Mouse (Mus musculus) heart, adult 2 months (tissue): ENCODE measurements at regions not wholly inside any gene's neighbourhood (a gene's known extent, or its start where the extent isn't known, plus 50 kb on each side); places are given as distances from the start of the nearest gene placed in this dataset.

ENCODE experiments used
- CTCF ChIP-seq: fragments of 200-600 bp; IDR thresholded peaks from 2 replicates; pipeline ENCODE4 v1.8.1; 2022; ENCODE audit warnings: antibody characterized with exemption, mild to moderate bottlenecking, moderate library complexity
- EP300 ChIP-seq: fragments of 200-500 bp; IDR thresholded peaks from 2 replicates; pipeline ENCODE4 v1.6.1; 2011; ENCODE audit warnings: low read depth, low read length, control low read depth; ENCODE audit not compliant: insufficient read depth
- POLR2A ChIP-seq: fragments of 200-500 bp; IDR thresholded peaks from 2 replicates; pipeline ENCODE4 v1.6.1; 2011; ENCODE audit warnings: mild to moderate bottlenecking, low read depth, low read length, control low read depth; ENCODE audit not compliant: insufficient read depth

DNA sequence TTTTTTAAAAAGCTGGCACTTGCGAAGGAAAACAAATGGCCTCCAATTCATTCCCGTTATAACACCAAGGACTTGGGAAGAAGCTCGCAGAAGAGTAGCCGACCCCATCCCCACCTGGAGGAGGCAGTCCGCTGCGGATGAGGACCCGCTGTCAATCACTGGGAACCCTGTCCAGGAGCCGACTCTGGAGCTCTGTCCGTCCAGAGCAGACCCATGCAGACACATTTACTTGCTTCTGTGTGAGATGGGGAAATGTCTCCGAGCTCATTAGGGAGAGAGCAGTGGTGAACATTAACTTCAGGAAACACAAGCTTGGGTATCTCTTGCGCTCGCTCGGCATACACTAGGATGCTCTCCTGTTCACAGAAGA, 50.5 kb upstream of the Tmem132d start:
- TF ChIP-seq POLR2A: no peak
- TF ChIP-seq CTCF: no peak
- no peak for TF ChIP-seq EP300
